Mouse (Mus musculus): ENCODE data around the gene Dpep2nb. TPM values are rescaled to one million over a fixed set of nuclear protein-coding genes. Genes with fewer than 3 reads are reported as not detected.
A peak's percentile ranks its signal among the peaks of the same experiment; 100 is the strongest.
"Not testable (repeated sequence)": the region's sequence is repeated elsewhere in the genome, so short reads cannot be mapped to it uniquely, and the experiment has no call there.

The Dpep2nb gene
- total and polyA plus RNA-seq, 3 experiments, result not detected

GRCm38 (mm10) chr8:106007135-106007534 lies 1.4 kb upstream of the Dpep2nb start:
- DNase-seq, result peak; percentile 34

DNA sequence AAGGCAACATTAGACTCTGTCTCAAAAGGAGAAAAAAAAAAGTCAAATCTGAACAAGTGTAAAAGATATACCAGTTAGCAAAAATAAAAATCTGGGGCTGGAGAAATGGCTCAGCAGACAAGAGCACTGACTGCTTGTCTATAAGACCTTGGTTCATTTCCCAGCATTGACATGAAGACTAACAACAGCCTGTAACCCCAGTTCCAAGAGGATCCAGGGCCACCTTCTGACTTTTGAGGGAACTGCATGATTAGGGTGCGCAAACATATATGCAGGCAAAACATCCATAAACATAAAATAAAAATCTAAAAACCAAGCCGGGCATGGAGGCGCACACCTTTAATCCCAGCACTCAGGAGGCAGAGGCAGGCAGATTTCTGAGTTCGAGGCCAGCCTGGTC lies 638 bp upstream of the Dpep2nb start:
- no peak for DNase-seq

DNA sequence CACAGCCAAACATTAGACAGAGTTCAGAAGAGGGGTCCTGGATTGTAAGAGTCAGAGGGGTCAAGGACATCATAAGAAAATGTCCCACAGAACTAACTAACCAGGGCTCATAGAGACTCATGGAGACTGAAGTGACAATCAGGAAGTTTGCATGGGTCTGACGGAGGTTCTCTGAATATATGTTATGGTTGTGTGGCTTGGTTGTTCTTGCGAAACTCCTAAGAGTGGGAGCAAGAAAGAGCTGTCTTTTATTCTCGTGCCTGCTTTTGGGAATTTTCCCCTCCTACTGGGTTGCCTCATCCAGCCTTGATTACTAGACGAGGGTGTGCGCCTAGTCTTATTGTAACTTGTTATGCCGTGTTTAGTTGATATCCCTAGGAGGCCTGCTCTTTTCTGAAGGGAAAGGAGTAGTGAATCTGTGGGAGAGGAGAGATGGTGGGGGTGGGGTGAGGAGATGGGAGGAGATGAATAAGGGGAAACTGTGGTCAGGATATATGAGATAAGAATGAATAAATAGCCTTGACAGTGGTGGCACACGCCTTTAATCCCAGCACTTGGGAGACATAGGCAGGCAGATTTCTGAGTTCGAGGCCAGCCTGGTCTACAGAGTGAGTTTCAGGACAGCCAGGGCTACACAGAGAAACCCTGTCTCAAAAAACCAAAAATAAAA lies 1.1 kb downstream of the Dpep2nb start:
- no peak for DNase-seq

DNA sequence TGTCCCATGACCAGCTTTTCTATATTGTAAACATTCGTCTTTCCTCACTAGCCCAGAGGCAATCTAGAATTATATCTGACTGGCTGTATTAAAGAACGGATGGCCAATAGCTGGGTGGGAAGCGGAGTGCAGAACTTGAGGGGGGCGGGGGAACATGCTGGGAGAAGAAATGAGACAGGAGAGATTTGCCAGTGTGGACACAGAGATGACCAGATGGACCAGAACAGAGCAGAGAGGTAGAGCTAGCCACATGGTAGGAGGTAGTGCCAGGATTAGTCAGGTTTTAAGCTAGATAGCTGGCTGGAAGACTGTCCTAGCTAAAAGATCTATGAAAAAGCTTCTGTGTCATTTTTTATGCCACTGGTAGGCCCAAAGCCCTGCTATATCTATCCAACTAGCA lies 3.9 kb downstream of the Dpep2nb start:
- no peak for DNase-seq

- DNase-seq, result no peak
Measured at GRCm38 (mm10) chr8:105998971-105999370, 6.8 kb downstream of the Dpep2nb start.

DNA sequence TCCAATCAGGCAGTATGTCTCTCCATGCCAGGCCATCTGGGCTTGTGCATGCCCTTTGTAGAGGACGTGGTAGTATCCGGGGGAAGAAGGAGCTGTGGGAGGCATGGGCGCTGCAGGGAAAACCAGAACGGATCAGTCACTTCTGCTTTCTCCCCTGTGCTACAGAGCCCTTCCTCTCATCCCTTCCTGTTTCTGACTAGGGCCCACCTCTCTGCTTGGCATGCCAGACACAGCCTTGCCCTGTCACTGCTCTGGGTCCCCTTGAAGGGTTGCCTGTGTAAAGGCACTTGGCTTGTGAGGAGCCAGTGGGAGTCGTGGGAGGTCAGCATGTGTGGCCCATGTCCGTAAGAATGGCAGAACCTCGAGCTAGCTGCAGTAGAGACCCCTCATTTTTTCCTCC lies 9.4 kb downstream of the Dpep2nb start:
- DNase-seq, result no peak

DNA sequence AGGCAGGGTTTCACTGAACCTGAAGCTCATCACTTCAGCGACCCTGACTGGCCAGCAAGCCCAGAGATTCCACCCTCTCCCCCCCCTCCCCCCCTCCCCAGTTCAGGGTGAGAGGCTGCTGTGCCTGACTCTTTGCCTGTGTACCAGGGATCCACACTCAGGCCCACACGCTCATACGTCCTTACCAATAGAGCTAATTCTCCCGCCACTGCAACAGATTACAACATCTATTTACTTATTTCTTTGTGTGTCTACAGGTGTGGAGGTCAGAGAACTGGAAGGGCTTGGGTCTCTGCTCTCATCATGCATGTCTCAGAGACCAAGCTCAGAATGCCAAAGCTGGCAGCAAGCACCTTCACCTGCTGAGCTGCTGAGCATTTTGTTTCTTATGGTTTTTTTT lies 12.5 kb downstream of the Dpep2nb start:
- no peak for DNase-seq

DNA sequence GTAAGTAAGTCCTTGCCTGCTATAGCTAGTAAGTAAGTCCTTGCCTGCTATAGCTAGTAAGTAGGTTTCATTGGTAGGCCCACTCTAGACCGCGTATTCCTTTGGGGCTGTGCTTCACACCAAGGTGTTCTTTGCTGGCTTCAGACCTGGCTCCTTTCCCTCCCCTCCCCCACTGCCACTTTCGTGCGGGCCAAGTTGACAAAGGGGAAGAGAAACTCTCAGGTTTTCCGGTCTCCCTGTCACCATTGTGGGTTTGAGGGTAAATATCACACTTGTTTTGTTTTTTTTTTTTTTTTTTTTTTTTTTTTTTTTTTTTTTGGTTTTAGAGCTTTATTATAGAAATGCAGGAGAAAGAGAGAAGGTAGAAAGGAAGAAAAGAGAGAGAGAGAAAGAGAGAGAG lies 13.3 kb downstream of the Dpep2nb start:
- no peak for DNase-seq

- DNase-seq, result no peak
Measured at GRCm38 (mm10) chr8:105991546-105991945, 14.2 kb downstream of the Dpep2nb start.

DNA sequence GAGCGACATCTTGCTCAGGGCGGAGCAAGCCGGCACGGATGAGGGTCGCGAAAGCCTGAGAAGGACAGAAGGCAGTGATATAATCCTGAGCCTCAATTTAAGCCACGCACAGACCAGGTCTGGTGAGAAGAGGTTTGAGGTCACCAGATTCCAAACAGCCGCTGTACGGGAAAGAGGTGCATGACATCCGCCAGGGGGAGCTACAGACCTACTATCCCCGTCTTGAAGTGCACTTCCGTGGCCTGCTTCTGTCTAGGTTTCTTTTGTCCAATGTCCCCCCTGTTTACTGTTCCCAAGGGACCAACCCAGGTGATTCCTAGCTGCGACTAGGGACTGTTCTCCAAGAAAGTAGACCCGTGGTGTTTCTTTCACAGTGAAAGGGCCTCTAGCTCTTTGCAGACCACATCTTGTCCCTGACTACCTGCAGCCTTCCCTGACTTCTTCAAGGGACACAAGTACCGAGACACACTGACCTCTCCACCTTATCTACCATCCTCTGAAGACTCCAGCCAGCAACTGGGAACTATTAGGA lies 14.9 kb downstream of the Dpep2nb start, which contains the start of gene Dus2:
Gene Dus2, plus strand, starts transcription at position 482 of the 532 bp plus-strand sequence.
- peak; percentile 80 for DNase-seq

DNA sequence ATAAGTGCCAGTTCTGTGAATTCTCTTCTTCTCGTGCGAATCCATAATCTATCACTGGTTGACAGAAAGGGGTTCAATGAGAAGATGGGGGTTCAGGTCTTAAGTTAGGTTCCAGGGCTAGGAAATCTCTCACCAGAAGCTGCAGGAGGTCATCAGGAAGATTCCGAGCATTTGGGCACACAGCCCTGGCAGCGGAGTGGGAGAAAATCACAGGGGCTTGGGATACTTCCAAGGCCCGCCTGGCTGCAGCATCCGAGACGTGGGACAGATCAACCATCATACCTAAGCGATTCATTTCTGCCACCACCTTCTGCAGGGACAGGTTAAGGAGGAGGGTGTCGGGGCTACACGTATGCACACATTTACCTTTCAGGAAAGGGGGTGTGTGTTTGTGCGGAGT lies 17.2 kb downstream of the Dpep2nb start:
- DNase-seq, result no peak

- not testable (repeated sequence) for DNase-seq
Measured at GRCm38 (mm10) chr8:105983406-105983805, 22.4 kb downstream of the Dpep2nb start.

- DNase-seq, result no peak
Measured at GRCm38 (mm10) chr8:105981146-105981545, 24.6 kb downstream of the Dpep2nb start.

- DNase-seq, result no peak
Measured at GRCm38 (mm10) chr8:105979325-105979724, 26.4 kb downstream of the Dpep2nb start, which contains the start of gene Dpep3. Gene Dpep3, minus strand, starts transcription at chr8:105979429.

DNA sequence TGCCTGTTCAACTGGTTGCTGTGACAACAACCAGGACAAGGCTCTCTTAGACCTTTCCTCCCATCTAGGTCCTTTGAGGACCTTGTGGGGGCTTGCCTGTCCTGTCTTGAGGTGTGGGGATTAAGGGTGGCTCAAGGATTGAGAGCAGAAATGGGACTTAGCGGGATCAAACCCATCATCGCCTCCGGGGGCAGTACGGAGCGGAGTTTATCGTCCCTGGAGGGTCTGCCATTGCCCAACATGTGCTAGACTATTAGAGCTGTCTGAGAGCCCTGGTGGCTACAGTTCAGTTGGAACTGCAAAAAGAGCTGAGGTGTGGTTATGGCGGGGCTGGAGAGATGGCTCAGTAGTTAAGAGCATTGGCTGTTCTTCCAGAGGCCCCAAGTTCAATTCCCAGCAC lies 30.4 kb downstream of the Dpep2nb start:
- no peak for DNase-seq

- DNase-seq, result no peak
Measured at GRCm38 (mm10) chr8:105971019-105971720, 34.6 kb downstream of the Dpep2nb start.

DNA sequence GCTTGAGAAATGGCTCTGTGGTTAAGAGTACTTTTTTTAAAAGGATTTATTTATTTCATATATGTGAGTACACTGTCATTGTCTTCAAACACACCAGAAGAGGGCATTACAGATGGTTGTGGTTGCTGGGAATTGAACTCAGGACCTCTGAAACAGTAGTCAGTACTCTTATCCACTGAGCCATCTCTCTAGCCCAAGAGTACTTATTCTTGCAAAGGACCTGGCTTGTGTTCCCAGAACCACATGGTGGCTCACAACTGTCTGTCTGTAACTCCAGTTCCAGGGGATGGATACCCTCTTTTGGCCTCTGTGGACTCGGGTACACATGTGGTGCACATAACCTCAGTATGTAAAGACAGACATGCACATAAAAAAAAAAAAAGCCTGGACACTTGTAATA lies 36.4 kb downstream of the Dpep2nb start:
- no peak for DNase-seq

- DNase-seq, result no peak
Measured at GRCm38 (mm10) chr8:105966692-105967311, 39.0 kb downstream of the Dpep2nb start.

GRCm38 (mm10) chr8:105965905-105966341 lies 39.9 kb downstream of the Dpep2nb start, which contains the start of gene Slc12a4:
Gene Slc12a4, minus strand, starts transcription at chr8:105966097.
- DNase-seq, result peak; percentile 92

- peak; percentile 81 for DNase-seq
Measured at GRCm38 (mm10) chr8:105965266-105965904, 40.4 kb downstream of the Dpep2nb start.

DNA sequence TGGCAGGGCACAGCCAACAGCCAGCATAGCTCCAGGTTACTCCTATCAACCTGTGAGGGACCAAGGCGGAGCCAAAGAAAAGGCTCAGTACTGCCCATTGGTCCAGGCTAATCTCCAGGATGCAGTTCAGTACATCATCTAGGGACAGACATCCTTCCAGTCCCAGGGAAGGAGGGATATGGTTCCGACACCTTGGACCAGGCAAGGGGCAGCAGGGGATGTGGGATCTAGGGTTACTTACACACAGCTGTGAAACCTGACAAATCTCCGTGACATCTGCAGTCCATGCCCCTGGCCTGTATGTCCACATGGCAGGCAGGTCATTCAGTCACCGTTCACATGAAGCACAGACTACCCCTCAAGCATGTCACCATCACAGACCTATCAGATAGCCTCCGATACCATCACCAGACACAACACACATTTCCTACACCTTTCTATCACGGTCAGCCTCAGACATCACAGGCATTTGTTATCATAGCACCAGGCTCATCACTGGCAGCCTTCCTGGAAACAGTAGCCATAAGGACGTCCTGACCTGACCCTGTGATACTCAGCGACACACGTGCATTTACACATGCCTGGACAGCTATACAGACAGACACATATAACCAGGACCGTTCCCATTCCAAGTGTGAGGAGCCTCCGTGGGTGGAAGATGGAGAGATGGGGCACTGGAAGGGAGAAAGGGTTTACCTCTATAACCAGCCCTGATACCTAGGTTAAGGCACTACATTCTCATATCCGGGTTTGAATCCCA lies 41.1 kb downstream of the Dpep2nb start:
- no peak for DNase-seq
